Mouse (Mus musculus) bone marrow macrophage, adult 2 months (primary cell): ENCODE measurements around the gene Ttbk2. TPM values are rescaled to one million over a fixed set of nuclear protein-coding genes. Genes with fewer than 3 reads are reported as not detected.

Experiments used
- H3K27ac ChIP-seq: 2 replicates; pipeline ENCODE4 v1.5.1; 2012; ENCODE audit warnings: low read depth, low read length; ENCODE audit not compliant: insufficient read depth
- H3K4me1 ChIP-seq: 2 replicates; pipeline ENCODE4 v1.6.1; 2012; ENCODE audit warnings: low read length; ENCODE audit not compliant: control insufficient read depth, insufficient read depth
- H3K4me3 ChIP-seq: 2 replicates; pipeline ENCODE4 v1.5.1; 2012; ENCODE audit warnings: mild to moderate bottlenecking, low read length, moderate library complexity; ENCODE audit not compliant: insufficient read depth
- CTCF ChIP-seq: IDR thresholded peaks from 2 replicates; pipeline ENCODE4 v1.5.1; 2012; ENCODE audit warnings: low read depth, mild to moderate bottlenecking, low read length, moderate library complexity
- POLR2A ChIP-seq: IDR thresholded peaks from 2 replicates; pipeline ENCODE4 v1.6.1; 2012; ENCODE audit warnings: mild to moderate bottlenecking, low read depth, low read length, borderline replicate concordance
- polyA plus RNA-seq: library from polyadenylated mRNA; stranded (reverse); fragments of >200 nt; gene quantifications from 2 replicates; pipeline ENCODE4 v1.2.4, GENCODE M21; 2012; ENCODE audit not compliant: missing spikeins, insufficient read depth, insufficient read length

Ttbk2 gene
- polyA plus RNA-seq, 1 experiment = 4.9 TPM

DNA sequence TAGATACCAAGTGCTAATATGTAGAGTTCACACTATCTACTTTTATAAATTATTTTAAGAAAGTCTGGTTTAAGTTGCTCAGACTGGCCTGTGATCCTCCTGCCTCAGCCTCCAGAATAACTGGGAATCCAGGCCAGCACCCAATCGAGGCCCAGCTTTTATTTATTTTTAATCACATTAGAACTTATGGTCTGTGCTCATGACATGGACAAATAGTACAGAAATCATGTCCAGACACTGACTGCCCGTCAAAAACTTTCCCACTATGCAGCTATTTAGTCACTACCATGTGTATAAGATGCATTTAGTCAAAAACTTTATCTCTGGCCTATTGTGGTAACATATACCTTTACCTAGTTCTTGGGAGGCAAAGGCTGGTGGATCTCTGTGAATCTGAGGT, 128.5 kb downstream of the Ttbk2 start:
- H3K4me3 ChIP-seq = no peak overlapping the region
- no peak for TF ChIP-seq CTCF
- H3K27ac ChIP-seq = no peak overlapping the region
- H3K4me1 ChIP-seq = peaks cover 10% of the 10 kb centered on the region

DNA sequence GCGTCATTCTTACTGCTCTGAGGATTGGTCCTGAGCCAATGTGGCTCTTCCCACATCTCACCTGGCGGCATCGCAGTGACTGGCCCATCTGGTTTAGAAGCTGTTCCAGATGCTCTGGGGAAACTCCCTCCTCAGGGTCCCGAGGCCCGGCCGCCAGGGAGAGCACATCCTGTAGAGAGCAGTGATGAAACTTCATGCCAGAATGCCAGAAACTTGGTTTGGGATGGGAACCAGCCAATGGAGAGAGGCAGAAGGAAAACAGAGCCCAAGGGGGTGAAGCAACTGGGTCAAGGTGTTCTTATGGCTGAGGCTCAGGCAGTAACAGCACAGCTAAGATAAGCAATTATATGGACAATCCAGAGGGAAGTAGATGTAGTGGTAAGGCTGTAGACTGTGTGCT, 129.6 kb downstream of the Ttbk2 start:
- H3K4me1 ChIP-seq = peaks cover 10% of the 10 kb centered on the region
- H3K4me3 ChIP-seq = no peak overlapping the region
- no peak overlapping the region for H3K27ac ChIP-seq
- TF ChIP-seq CTCF (no peak), POLR2A (no peak)

DNA sequence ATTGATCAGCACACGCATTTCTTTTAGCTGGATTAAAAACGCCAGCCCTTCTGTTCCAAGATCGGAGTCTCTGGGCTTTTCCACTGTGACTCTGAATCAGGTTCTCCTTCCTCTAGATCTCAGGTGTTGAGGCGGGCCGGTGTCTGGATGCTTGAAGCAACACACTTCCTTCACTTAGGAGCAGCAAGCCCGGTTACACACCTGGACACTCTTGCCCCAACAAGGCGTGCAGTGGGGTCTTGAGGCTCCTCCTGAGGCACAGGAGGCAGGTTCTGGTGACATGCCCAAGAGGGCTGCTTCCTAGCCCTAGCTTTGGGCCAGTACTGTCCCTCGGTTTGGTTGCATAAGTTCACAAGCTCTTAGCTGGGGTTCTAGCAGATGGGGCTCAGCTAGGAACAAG, 131.9 kb downstream of the Ttbk2 start:
- no peak for TF ChIP-seq POLR2A
- TF ChIP-seq CTCF = no peak
- Histone ChIP-seq H3K4me3 (no peak overlapping the region), H3K4me1 (peaks cover 5% of the 10 kb centered on the region), H3K27ac (no peak overlapping the region)

DNA sequence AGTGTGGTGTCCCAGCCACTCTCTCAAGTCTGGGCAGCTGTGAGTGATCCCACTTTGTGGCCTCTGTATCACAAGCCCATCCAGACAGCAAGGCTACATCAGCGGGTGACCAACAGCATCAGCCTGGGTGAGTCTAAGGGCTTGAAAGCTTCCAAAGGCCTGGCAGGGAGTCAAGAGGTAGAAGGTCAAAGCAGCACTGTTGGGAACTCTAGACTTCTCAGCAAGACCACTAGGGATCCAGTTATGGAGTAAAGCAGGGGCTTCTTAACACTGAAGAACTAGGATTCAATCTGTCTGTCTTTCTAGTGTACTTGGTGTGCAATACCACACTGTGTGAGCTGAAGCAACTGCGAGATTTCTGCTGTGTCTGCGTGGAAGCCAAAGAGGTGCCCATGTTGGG, 137.0 kb downstream of the Ttbk2 start:
- Histone ChIP-seq H3K4me3 (no peak overlapping the region), H3K4me1 (no peaks in the 10 kb centered on the region), H3K27ac (no peak overlapping the region)
- no peak for TF ChIP-seq POLR2A

DNA sequence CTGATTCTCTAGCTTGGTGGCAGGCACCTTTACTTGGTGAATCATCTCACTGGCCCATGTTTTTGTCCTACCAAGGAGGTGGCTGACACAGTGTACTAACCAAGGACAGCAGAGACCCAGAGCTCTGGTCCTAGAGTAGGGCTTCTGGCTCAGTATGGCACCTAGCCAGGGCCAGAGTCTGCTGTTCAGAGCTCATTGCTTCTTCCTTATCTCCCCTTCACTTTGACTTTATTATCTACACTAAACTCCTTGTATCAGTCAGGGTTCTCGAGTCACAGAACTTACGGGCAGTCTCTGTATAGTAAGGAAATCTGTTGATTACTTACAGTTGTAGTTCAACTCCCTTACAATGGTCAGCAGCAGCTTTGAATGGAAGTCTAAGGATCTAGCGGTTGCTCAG, 139.5 kb downstream of the Ttbk2 start:
- Histone ChIP-seq H3K27ac (no peak overlapping the region), H3K4me3 (no peak overlapping the region), H3K4me1 (no peaks in the 10 kb centered on the region)
- TF ChIP-seq POLR2A (no peak), CTCF (no peak)

DNA sequence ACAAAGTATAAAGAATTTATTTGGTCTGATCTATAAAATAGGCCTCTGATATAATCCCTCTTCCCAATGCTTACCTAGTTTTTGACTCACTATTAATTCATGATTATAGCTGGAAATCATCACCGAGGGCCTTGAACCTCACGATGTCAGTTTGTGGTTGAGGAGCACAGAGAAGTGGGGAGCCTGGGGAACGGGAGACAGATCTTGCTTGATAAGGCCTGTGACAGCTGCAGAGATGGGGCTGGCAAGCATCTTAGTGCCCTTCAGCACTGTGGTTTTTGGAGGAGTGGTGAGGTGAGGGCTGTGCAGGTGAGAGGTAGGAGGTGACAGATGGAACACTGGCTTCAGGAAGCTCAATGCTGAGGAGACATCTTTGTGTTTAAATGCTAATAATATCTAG, 140.2 kb downstream of the Ttbk2 start:
- no peak overlapping the region for H3K27ac ChIP-seq
- H3K4me3 ChIP-seq = no peak overlapping the region
- TF ChIP-seq POLR2A (no peak), CTCF (no peak)
- H3K4me1 ChIP-seq = no peaks in the 10 kb centered on the region

DNA sequence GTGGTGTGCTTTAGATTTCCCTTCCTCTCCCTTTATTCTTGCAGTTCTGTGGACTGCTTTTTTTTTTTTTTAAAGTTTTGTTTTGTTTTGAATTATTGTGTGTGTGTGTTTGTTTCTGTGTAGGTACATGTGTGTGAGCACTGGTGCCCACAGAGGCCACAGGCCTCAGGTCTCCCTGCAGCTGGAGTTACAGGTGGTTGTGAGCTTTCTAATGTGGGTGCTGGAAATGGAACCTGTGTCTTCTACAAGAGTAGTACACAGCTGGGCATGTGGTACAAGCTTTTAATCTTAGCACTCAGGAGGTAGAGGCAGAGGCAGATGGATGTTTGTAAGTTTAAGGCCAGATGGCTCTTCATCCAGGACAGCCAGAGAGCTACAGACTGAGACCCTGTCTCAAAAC, 143.4 kb downstream of the Ttbk2 start:
- Histone ChIP-seq H3K4me3 (no peak overlapping the region), H3K27ac (no peak overlapping the region), H3K4me1 (no peaks in the 10 kb centered on the region)
- no peak for TF ChIP-seq CTCF
- no peak for TF ChIP-seq POLR2A

DNA sequence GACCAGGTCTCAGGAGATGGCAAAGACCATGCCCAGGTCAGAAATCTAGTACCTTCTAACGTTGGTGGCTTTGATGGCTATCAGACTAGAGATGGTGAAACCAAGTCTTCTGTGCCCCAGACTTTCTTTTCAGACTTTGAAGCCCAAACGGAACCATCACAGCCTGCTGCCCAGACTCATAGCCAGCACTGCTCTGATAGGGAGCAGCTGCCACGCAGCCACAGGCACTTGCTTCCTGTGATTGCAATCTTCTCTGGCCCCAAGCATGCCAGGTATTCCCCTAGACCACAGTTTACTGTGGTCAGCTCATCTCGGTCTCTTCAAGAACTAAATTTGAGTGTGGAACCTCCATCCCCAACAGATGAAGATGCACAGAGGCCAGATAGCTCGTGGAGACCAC, 147.7 kb downstream of the Ttbk2 start:
- H3K4me3 ChIP-seq = no peak overlapping the region
- no peaks in the 10 kb centered on the region for H3K4me1 ChIP-seq
- no peak for TF ChIP-seq POLR2A
- TF ChIP-seq CTCF = no peak
- no peak overlapping the region for H3K27ac ChIP-seq

DNA sequence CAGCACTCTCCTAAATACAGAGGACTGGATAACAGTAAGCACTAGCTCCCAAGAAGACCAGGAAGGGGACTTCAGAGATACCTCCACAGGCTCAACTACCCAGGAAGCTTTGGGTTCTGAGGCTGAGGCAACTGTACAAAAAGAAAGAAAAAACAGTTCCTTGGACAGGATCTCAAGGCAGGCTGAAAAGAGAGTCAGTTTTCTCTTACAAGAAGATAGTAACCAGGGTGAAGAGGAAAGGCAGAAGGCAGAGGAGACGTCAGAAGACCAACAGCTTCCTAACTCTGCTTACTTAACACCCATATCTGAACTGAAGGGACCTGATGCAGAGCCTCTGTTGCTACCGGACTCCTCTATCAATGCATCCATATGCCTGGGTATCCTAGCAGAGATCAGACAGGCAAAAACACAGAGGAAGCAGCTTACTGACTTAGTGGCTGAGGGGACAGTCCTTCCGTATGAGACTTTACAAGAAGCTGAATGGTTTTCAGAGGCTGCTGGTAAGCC, 150.0 kb downstream of the Ttbk2 start:
- no peaks in the 10 kb centered on the region for H3K4me1 ChIP-seq
- no peak overlapping the region for H3K4me3 ChIP-seq
- TF ChIP-seq POLR2A (no peak), CTCF (no peak)
- H3K27ac ChIP-seq = no peak overlapping the region

DNA sequence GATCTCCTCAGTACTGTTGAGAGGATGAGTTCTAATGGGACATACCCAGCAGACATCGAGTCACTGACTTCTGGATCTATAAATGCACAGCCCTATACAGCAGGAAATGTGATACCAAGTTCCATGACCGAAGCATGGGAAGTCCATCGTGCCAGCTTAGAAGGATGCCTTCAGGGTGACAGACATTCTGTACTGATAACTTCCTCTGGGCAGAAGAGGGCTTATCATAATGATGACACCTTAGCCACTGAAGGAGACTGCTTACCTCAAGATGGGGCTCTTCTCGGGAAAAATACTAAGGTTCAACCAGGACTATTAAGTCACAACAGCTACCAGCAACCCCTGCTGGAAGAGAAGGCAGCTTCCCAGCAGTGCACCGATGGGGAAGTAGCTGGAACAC, 152.6 kb downstream of the Ttbk2 start:
- Histone ChIP-seq H3K4me3 (no peak overlapping the region), H3K27ac (no peak overlapping the region), H3K4me1 (no peaks in the 10 kb centered on the region)
- TF ChIP-seq POLR2A (no peak), CTCF (no peak)

Other genes starting within 250 kb of the Ttbk2 start
- gene Haus2, start 241.2 kb downstream of the Ttbk2 start, polyA plus RNA-seq = 9.5 and 10.3 TPM in 2 replicates
- 17.5 and 18.3 TPM in 2 replicates for gene Lrrc57, start 241.1 kb downstream of the Ttbk2 start, polyA plus RNA-seq
- 71.4 and 75.3 TPM in 2 replicates for gene Stard9, start 221.5 kb downstream of the Ttbk2 start, polyA plus RNA-seq
- gene Cdan1, start 476 bp downstream of the Ttbk2 start, polyA plus RNA-seq = 12.2 and 15.7 TPM in 2 replicates
- gene Ubr1, start 120.1 kb upstream of the Ttbk2 start, polyA plus RNA-seq = 11.2 and 14.9 TPM in 2 replicates
- gene Tmem62, start 126.4 kb upstream of the Ttbk2 start, polyA plus RNA-seq = 7.2 and 11.4 TPM in 2 replicates
- gene Ccndbp1, start 157.8 kb upstream of the Ttbk2 start, polyA plus RNA-seq = 69.8 and 70.8 TPM in 2 replicates
- gene Epb42, start 186.5 kb upstream of the Ttbk2 start, polyA plus RNA-seq = not detected in 2 replicates
- gene Tgm5, start 235.2 kb upstream of the Ttbk2 start, polyA plus RNA-seq = not detected in 2 replicates